Mouse (Mus musculus) midbrain, embryonic 14.5 days (tissue): Measurements from ENCODE around the gene Sf3b3. TPM values are rescaled to one million over a fixed set of nuclear protein-coding genes. Genes with fewer than 3 reads are reported as not detected.
"Not testable (repeated sequence)": the region's sequence is repeated elsewhere in the genome, so short reads cannot be mapped to it uniquely, and the experiment has no call there.

Source experiments
- ATAC-seq: fragments of 200-750 bp; cut with Nextera tagmentation; 2 replicates; pipeline ENCODE4 v1.8.0; 2017; ENCODE audit warnings: moderate number of reproducible peaks, moderate library complexity; ENCODE audit not compliant: low FRiP score, low TSS enrichment
- DNase-seq: peaks from one replicate; pipeline ENCODE4 v3.0.0-alpha.2; 2015
- H3K27ac ChIP-seq: fragments of 300-500 bp; sonication (generic); replicated peaks from 2 replicates; pipeline ENCODE4 v1.5.1; 2014; ENCODE audit warnings: mild to moderate bottlenecking, low read depth, low read length, moderate library complexity
- H3K27me3 ChIP-seq: fragments of 300-500 bp; sonication (generic); 2 replicates; pipeline ENCODE4 v1.6.1; 2014; ENCODE audit warnings: low read length, control low read depth, mixed read lengths; ENCODE audit not compliant: control insufficient read depth, insufficient read depth
- H3K36me3 ChIP-seq: fragments of 300-500 bp; sonication (generic); 2 replicates; pipeline ENCODE4 v1.6.1; 2014; ENCODE audit warnings: low read length, control low read depth; ENCODE audit not compliant: control insufficient read depth, insufficient read depth
- H3K4me1 ChIP-seq: fragments of 300-500 bp; sonication (generic); 2 replicates; pipeline ENCODE4 v1.6.1; 2014; ENCODE audit warnings: mild to moderate bottlenecking, antibody characterized with exemption, low read length, control low read depth; ENCODE audit not compliant: control insufficient read depth, insufficient read depth
- H3K4me2 ChIP-seq: fragments of 300-500 bp; sonication (generic); 2 replicates; pipeline ENCODE4 v1.6.1; 2014; ENCODE audit warnings: mild to moderate bottlenecking, low read length, moderate library complexity
- H3K4me3 ChIP-seq: fragments of 300-500 bp; sonication (generic); replicated peaks from 2 replicates; pipeline ENCODE4 v1.5.1; 2014; ENCODE audit warnings: low read depth, low read length
- H3K9ac ChIP-seq: fragments of 300-500 bp; sonication (generic); replicated peaks from 2 replicates; pipeline ENCODE4 v1.6.1; 2014; ENCODE audit warnings: mild to moderate bottlenecking, low read length, moderate library complexity
- H3K9me3 ChIP-seq: fragments of 300-500 bp; sonication (generic); 2 replicates; pipeline ENCODE4 v1.6.1; 2016; ENCODE audit warnings: low read length, control low read depth, mixed read lengths; ENCODE audit not compliant: control insufficient read depth
- WGBS: fragments of 180-500 bp; shearing (Covaris S2); extraction: QIAGEN DNeasy Blood & Tissue Kit; methylation state at CpG from one replicate; pipeline ENCODE4 v1.1.7; 2014; 5-methylcytosine and 5-hydroxymethylcytosine counted together
- polyA plus RNA-seq: library from polyadenylated mRNA; unstranded; fragments of >200 nt; fragmentation: Nextera tagmentation; extraction: Ambion mirVana; gene quantifications from 2 replicates; pipeline ENCODE4 v1.2.1, GENCODE M21; 2014

The Sf3b3 gene
- polyA plus RNA-seq, 1 experiment from 2014 or later = 114 TPM

DNA sequence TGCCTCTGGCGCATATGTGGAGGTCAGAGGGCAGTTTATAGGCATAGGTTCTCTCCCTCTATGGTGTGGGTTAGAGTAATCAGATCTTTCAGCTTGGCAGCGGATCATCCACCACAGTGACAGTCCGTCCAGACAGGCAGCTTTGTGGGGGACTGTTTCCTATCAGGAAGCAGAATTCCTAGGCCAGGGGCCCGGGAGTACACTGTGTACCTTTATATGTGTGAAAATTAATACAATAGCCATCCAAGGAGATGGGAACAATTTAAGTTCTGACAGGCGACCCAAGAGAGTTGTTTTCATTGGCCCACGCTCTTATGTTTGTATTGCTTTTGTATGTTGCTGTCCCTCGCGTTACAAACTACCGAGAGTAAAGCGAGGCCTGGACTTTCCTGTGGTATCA is 55.4 kb downstream of the Sf3b3 start:
- Histone ChIP-seq H3K27me3 (no peaks in the 10 kb centered on the region), H3K4me1 (no peaks in the 10 kb centered on the region), H3K36me3 (no peaks in the 10 kb centered on the region), H3K4me3 (no peak overlapping the region), H3K27ac (no peak overlapping the region), H3K9ac (no peak overlapping the region), H3K4me2 (no peak overlapping the region), H3K9me3 (no peaks in the 10 kb centered on the region)
- ATAC-seq (no peak), DNase-seq (no peak)
- 77% methylated on average over 10 of the region's 10 CpGs for WGBS

- WGBS = 79% methylated on average over 6 of the region's 6 CpGs
- no peak overlapping the region for H3K4me2 ChIP-seq
- H3K27ac ChIP-seq = no peak overlapping the region
These were observed 56.3 kb downstream of the Sf3b3 start for GRCm38 (mm10) chr8:110790270-110790669.

DNA sequence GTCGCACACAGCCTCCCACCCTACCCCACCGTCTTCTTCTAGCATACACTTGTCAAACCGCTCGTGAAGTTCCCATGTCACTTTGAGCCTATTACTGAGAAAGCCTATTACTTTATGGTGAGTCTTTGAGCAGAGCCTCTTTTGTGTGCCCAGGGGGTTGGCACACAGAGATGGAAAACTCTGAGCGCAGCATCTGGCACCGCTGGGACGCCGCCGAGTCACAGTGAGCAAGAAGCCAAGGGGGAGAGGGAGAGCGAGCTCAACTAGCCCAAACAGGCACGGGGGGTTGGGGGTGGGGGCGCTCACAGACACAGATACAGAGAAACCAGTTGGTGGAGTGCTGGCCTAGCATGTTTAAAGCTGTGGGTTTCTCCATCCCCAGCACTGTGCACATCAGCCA is 57.0 kb downstream of the Sf3b3 start:
- Histone ChIP-seq H3K27me3 (no peaks in the 10 kb centered on the region), H3K36me3 (no peaks in the 10 kb centered on the region), H3K4me3 (no peak overlapping the region), H3K27ac (no peak overlapping the region), H3K4me1 (no peaks in the 10 kb centered on the region), H3K9me3 (no peaks in the 10 kb centered on the region), H3K9ac (no peak overlapping the region), H3K4me2 (no peak overlapping the region)
- no peak for DNase-seq
- ATAC-seq = no peak
- WGBS = 67% methylated on average over 12 of the region's 12 CpGs

More at GRCm38 (mm10) chr8:110790270-110790669, 56.3 kb downstream of the Sf3b3 start:
- no peak for DNase-seq
- ATAC-seq = no peak
- no peaks in the 10 kb centered on the region for H3K4me1 ChIP-seq
- no peaks in the 10 kb centered on the region for H3K36me3 ChIP-seq
- H3K9me3 ChIP-seq = no peaks in the 10 kb centered on the region
- H3K27me3 ChIP-seq = no peaks in the 10 kb centered on the region
- H3K4me3 ChIP-seq = no peak overlapping the region
- no peak overlapping the region for H3K9ac ChIP-seq

GRCm38 (mm10) chr8:110788981-110789380 is 57.6 kb downstream of the Sf3b3 start:
- ATAC-seq = no peak
- H3K4me3 ChIP-seq = no peak overlapping the region
- no peaks in the 10 kb centered on the region for H3K9me3 ChIP-seq
- H3K9ac ChIP-seq = no peak overlapping the region
- H3K27ac ChIP-seq = no peak overlapping the region
- H3K27me3 ChIP-seq = no peaks in the 10 kb centered on the region
- H3K4me2 ChIP-seq = no peak overlapping the region
- DNase-seq = no peak
- H3K4me1 ChIP-seq = no peaks in the 10 kb centered on the region
- no peaks in the 10 kb centered on the region for H3K36me3 ChIP-seq
- 54% methylated on average over 12 of the region's 12 CpGs for WGBS

GRCm38 (mm10) chr8:110787411-110787954 is 59.1 kb downstream of the Sf3b3 start:
- Histone ChIP-seq H3K27ac (no peak overlapping the region), H3K4me2 (no peak overlapping the region), H3K4me1 (no peaks in the 10 kb centered on the region), H3K36me3 (no peaks in the 10 kb centered on the region), H3K9ac (no peak overlapping the region), H3K27me3 (no peaks in the 10 kb centered on the region), H3K4me3 (no peak overlapping the region), H3K9me3 (no peaks in the 10 kb centered on the region)
- no peak for DNase-seq
- no peak for ATAC-seq
- WGBS = 89% methylated on average over 9 of the region's 9 CpGs

DNA sequence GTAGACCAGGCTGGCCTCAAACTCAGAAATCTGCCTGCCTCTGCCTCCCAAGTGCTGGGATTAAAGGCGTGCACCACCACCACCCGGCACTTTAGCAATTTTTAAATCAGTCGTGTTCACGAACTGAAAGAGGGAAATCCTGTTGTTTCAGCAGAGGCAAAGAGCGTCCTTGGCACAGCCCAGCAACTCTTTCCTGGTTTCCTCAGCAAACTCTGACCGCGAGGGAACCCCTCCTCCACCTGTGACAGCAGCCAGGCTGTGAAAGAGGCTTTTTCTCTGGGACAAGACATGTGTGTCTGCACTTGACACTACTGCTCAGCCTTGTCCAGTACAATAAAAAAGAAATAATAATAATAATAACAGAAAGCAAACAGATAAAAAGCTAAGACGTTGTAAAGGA is 59.7 kb downstream of the Sf3b3 start:
- Histone ChIP-seq H3K27ac (no peak overlapping the region), H3K4me2 (no peak overlapping the region), H3K9me3 (no peaks in the 10 kb centered on the region), H3K4me3 (no peak overlapping the region), H3K4me1 (no peaks in the 10 kb centered on the region), H3K36me3 (no peaks in the 10 kb centered on the region), H3K27me3 (no peaks in the 10 kb centered on the region), H3K9ac (no peak overlapping the region)
- DNase-seq (no peak), ATAC-seq (no peak)
- WGBS = 87% methylated on average over 8 of the region's 8 CpGs

- WGBS = 80% methylated on average over 7 of the region's 7 CpGs
- not testable (repeated sequence) for ATAC-seq, H3K4me3 ChIP-seq, H3K27me3 ChIP-seq, H3K4me1 ChIP-seq, H3K9me3 ChIP-seq, H3K27ac ChIP-seq, H3K36me3 ChIP-seq, H3K4me2 ChIP-seq, H3K9ac ChIP-seq, DNase-seq
These were observed 60.1 kb downstream of the Sf3b3 start for GRCm38 (mm10) chr8:110786501-110786900.

GRCm38 (mm10) chr8:110785366-110785765 is 61.2 kb downstream of the Sf3b3 start:
- H3K4me1 ChIP-seq = no peaks in the 10 kb centered on the region
- no peak overlapping the region for H3K4me3 ChIP-seq
- no peak for DNase-seq
- 64% methylated on average over 2 of the region's 2 CpGs for WGBS
- H3K36me3 ChIP-seq = no peaks in the 10 kb centered on the region
- ATAC-seq = no peak
- H3K27me3 ChIP-seq = no peaks in the 10 kb centered on the region
- no peak overlapping the region for H3K9ac ChIP-seq
- no peak overlapping the region for H3K4me2 ChIP-seq
- H3K9me3 ChIP-seq = no peaks in the 10 kb centered on the region
- H3K27ac ChIP-seq = no peak overlapping the region

DNA sequence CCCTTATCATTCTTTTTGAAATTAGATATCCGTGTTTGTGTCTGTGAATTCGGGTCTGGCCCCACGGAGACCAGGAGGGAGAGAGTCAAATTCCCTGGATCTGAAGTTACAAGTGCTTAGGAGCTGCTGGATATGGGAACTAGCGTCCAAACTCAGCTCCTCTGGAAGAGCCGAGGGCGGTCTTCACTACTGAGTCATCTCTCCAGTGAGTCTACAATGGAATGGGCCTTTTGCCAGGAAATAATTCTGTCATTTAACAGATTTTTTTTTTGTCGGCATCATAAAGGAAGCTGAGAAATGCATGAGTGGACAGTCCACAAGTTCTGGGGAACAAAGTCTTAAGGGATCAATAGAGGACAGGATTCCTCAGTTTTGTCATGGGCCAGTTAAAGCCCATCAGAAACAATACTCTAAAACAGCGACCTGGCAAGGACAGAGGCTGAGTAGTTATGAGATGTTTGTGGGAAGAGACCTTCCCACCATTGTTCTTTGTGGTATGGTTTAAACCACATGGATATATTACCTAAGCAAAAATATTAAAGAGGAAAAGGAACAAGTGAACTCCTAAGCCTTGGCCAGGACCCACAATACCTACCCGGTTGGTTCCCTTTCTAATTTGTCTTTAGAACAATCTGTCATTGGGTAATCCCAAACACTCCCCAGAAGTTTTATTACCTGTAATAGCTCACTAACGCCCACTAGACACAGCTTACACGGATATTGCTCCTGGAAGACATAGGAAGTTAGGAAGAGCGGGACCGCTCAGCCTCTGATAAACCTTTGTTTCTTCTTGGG is 66.5 kb downstream of the Sf3b3 start:
- WGBS = 86% methylated on average over 13 of the region's 13 CpGs
- H3K27me3 ChIP-seq = no peaks in the 10 kb centered on the region
- ATAC-seq = no peak
- no peak overlapping the region for H3K27ac ChIP-seq
- no peak for DNase-seq
- no peak overlapping the region for H3K4me3 ChIP-seq
- H3K9me3 ChIP-seq = no peaks in the 10 kb centered on the region
- H3K36me3 ChIP-seq = no peaks in the 10 kb centered on the region
- H3K4me1 ChIP-seq = no peaks in the 10 kb centered on the region
- H3K4me2 ChIP-seq = no peak overlapping the region
- no peak overlapping the region for H3K9ac ChIP-seq
